Mouse (Mus musculus) erythroid progenitor cell, adult 5-6 weeks (primary cell): ENCODE measurements around the gene Tbc1d22a. TPM values are rescaled to one million over a fixed set of nuclear protein-coding genes. Genes with fewer than 3 reads are reported as not detected.
"Not testable (repeated sequence)": the region's sequence is repeated elsewhere in the genome, so short reads cannot be mapped to it uniquely, and the experiment has no call there.

ENCODE experiments used
- ATAC-seq: replicated peaks from 2 replicates; pipeline ENCODE4 v1.8.0; 2016; ENCODE audit warnings: moderate number of reproducible peaks, mild to moderate bottlenecking, moderate TSS enrichment, inconsistent platforms; ENCODE audit not compliant: poor library complexity, low FRiP score, severe bottlenecking
- total RNA-seq, 2 experiments: library from RNA; stranded (forward) in 1 of 2; stranded (reverse) in 1 of 2; fragments of 150-400 nt in 1 of 2; fragments of 186-747, 209-891 nt in 1 of 2; gene quantifications; 2 replicates each; pipeline versions ENCODE4 v1.2.3 to v1.2.4; 2015 to 2017; ENCODE audit warnings: low replicate concordance in 2 of 2

Gene Tbc1d22a
- total RNA-seq, 2 experiments from 2014 or later = 9.2 to 12.9 TPM

DNA sequence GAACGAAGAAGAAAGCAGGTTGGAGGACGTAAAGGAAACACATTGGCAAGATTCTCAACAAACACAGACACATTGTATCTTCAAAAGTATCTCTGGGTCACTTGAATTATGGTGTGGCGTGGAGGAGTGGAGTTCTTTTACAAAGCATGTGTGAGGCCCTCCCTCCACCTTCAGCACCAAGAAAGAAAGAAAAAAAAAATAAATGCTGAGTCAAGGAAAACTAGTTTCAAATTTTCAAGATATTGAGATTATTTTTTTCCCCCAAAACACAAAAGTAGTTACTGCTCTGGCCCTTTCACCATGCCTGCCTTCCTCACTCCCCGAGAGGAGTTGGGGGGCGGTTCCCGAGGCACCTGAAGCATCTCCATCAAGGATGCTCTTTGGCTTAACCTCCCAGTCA lies 35.7 kb upstream of the Tbc1d22a start:
- ATAC-seq = no peak

DNA sequence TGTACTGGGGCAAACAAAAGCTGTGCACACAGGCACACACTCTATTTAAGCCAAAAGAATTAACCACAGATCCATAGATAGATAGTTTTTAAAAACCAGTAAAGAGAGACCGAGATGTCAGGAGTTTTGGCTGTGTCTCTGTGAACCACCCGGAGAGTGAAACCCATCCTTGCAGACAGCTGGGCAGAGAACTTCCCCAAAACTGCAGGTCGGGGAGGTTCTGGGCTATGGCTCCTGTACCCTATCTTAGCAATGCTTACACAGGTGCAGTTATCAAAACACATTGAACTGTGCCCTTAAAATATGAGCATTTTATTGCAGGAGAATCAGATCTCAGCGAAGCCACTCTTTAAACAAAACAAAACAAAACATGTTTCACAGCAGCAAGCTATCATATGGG lies 33.8 kb upstream of the Tbc1d22a start:
- ATAC-seq = no peak

DNA sequence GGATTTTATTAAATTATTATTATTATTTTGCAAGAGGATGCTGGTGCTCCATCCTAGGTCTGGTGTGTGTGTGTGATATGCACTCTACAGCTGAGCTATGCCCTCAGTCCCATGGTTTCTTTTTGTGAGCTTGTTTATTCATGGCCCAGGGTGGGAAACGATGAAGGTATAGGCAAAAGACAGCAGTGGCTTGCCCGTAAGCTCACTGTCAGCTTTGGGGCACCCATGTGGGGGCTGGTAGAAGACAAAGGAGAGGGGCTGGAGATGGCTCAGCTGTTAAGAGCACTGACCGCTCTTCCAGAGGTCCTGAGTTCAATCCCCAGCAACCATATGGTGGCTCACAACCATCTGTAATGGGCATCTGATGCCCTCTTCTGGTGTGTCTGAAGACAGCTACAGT lies 32.9 kb upstream of the Tbc1d22a start:
- ATAC-seq = not testable (repeated sequence)

DNA sequence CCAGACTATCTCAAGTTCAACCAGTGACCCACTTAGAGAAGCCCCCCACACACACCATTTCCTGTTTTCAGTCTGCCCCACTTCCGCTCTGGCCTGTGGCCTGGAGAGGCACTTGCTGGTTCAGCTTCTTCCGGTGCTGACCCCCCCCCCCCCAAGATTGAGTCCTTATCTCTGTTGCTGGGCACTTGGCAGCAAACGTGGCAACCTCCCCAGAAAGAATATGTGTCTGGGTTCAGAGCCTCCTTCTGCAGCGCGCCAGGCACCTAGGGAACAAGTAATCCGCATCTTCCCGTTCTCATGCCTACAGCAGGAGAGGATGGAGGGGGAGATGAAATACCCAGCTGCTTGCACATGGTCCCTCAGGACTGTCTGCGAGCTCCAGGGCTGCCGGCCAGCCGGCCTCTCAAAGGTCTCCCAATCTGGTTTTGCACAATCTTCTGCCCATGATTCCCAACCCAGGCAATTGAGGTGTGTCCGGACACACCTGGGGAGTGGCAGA lies 32.3 kb upstream of the Tbc1d22a start:
- no peak for ATAC-seq

DNA sequence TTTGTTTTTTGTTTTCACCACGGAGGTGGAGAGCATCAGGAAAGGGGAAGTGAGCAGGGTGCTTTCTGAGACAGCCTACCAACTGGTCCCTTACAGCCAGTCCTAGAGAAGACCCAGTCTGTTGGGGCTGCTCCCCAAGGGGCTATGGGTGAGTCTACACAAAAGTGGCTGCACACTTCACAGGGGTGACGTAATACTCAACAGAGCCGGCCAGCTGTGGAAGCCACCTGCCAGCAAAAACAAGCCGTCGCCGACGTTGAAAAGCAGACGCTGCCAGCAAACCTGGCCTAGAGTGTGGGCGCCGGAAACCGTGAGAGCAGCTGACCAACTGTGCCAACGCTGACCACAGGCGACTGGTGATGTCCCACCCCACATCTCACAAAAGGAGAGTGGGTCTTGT lies 31.6 kb upstream of the Tbc1d22a start:
- no peak for ATAC-seq

DNA sequence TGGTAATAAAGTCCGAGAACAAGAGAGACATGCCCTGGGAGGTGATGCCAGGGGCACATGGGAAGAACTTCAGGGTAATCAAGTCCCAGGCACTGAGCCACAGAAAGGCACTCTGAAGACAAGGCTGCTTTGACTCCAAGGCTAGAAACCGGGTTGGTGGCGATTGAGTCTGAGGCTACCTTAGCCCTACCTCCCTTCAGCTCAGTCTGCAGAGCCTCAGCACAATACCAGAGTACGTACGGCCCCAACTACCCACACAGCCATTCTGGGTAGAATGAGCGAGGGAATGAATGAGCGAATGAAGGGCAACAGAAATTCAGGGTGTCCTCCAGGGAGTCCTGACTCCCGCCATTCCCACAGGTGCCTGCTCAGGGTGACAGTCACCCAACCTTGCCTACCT lies 30.8 kb upstream of the Tbc1d22a start:
- ATAC-seq = no peak

DNA sequence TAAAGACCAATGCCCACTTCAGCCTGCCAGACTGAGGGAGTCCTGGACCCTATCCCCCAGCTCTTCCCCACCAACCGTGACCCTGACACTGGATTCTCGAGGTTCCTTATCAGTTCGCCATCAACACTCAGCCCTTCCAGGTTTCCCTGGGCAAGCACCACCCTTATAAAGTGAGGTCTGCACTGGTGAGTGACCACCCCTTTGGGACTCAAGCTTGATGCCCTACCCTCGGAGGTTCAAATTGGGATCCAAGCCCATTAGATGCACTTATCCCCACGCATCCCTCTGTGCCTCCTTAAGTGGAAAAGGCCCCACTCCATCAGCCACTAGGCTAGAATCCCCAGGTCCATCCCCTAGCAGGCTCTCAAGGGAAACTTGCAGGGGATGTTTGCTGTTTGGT lies 30.2 kb upstream of the Tbc1d22a start:
- ATAC-seq = no peak

DNA sequence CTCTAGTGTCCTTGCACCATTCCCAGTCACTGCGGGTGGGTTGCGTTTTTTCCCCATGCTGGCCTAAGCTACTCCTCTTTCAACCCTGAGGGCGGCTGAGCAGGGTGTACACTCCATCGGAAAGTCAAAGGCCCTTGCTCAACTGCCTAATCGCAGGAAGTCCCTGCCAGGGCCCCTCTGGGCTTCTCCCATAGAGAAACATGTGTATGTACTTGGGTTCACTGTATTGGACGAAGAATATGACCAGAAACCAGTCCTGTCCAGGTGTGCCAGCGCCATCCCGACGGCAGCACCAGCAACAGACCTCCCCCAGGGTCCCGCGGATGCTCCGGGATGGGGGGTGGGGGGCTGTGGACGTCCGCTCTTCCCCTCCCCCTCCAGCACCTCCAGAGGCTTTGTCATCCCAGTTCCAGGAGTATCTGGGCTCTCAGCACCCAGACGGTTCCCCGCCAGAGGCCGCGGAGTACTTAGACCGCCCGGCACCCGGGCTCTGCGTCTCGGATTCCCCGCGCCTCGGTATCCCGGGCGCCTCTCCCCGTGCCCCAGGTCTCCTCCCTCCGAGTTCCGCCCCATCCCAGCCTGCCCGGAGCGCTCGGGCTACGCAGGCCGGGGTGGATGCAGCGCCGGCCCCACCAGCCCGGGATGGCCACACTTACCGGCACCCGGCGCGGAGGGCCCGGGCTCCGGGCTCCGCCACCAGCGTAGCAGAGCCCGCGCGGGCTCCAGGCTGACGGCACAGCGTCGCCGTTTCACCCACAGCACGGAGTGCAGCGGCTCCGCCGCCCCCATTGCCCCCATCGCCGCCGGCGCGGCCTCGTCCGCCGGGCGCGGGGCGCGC lies 29.2 kb upstream of the Tbc1d22a start:
- no peak for ATAC-seq

DNA sequence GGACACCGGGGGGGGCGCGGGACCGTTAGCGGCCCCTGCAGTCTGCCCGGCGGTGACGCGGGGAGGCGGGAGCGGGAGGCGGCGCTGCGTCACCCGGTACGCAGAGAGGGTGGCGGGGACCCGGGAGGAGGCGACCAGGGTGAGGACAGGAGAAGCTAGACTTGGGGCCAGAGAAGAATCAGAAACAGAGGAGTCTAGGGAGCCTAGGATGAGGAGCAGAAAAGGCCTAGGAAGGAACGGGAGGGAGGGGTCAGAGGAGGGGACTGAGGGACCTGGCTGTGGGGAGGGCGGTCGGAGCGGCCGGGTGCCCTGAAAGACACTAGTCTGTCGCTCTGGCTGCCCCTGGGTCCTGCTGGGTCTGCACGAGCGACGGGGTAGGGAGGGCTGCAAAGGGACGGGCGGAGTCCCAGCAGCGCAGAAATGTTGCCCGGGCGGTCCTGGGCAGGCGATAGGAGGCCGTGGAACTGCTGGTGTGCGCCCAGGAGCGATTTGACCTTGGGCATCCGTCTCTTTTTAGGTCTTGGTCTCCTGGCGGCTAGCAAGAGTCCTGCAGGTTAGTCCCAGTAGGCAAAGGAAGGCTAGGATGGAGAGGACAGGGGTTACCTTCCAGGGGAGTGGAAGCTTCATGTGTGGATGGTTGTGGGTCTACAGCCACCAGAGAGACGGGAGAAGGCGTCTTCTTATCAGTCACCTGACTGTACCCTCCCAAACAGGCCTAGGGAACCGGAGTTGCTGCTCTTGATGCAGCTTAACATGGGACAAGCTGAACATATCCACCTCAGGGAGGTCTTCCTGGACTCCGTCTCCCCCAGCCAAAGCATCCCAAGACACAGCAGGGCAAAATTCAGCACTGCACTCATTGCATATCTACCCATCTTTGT lies 28.3 kb upstream of the Tbc1d22a start, which contains the start of gene Cerk:
Cerk (minus strand) TSS at position 453 of the 881 bp plus-strand sequence.
- ATAC-seq = no peak

DNA sequence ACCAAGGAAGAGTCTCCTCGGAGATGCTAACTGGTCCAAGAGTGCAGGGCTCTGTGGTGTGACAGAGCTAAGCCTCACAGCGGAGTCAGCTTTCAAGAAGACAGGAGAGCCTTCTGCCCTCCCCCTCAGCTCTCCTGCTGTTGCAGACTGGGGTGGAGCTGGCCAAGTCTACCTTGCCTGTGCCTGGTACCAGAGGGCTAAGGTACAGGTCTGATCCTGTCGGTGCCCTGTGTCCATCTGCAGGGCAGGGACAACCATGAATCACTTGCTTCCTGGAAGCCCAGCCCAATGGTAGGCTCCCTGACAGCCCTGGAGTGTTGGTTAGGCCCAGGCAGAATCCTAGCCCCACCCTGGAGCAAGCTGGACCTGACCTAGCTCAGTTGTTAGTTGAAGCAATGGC lies 27.6 kb upstream of the Tbc1d22a start:
- no peak for ATAC-seq

DNA sequence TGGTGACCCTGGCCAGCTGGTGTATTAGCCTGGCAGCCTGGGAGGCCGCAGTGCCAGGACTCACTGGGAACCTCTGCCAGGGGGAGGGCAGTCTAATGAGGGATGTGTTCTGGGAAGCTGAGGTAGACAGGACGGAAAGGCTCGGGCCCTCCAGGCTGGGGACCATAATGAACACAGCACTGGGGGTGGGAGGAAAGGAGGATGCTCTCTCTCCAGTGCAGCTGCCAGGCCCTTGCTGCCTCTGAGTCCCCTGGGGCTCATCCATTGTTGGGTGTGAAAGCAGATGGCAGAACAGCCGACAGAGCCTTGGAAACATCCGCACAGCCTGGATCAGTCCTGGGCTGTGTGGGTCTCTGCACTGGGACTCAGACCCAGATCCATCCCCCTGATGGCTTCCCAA lies 26.1 kb upstream of the Tbc1d22a start:
- no peak for ATAC-seq

DNA sequence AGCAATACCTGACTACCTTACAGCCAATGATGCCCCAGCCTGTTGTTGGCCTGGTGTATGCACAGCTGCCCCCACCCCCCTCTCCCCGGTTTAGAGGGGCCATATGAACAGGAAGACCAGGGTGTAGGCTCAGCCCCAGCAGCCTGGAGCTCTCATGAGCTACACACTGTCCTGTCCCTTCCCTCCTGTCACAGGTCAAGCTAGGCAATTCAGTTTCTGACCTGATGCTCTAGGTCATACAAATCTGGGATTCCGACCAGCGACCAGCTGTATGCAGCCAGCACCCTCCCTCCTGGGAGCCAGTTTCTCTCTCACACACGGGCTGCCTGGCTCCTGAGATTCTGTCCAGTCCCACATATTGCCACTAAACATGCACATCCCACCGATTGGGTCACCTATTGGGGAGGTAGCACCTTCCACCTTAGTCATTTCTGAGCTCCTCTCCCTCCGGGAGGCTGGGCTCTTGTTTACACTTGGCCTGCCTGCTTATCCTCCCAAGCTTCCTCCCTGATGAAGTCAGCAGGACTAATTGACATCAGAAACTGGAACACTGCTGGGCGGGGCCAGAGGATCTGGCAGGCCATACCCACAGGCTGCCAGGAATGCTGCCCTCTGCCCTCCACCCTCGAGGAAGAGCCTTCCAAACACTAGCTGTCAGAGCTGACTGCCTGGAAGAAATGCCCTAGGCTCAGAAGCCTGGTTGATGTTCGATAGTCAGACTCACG lies 25.4 kb upstream of the Tbc1d22a start:
- no peak for ATAC-seq

DNA sequence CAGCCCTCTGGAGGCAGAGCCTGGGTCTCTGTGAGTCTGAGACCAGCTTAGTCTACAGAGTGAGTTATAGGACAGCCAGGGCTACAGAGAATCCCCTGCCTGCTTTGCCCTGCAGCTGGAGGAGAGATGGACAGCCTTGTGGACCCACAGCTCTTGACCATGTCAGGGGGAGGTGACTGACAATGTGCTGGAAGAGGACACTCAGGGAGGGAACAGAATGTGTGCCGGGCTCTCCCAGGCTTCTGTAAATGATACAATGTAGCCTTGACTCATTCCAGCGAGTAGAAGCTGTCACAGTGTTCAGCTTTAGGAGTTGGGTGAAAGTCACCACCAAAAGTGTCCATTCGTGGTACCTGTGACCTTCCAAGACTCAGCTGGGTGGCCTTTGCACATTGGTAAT lies 23.9 kb upstream of the Tbc1d22a start:
- no peak for ATAC-seq

DNA sequence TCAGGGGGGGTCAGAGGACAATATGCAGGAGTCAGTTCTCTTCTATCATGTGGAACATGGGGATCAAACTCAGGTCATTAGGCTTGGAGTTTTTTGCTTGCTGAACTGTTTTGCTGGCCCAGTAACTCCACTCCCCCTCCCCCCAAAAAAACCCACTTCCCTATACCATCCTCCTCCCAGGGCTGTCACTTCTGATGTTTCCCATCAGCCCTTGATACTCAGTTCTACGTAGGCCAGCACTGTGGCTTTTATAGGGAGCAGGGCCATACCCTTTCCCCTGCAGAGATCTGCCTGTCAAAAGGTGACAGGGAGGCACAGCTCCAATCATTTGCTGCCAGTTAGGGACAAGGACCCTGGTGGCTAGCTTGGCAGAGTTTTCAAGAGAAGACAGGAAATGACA lies 22.8 kb upstream of the Tbc1d22a start:
- no peak for ATAC-seq

DNA sequence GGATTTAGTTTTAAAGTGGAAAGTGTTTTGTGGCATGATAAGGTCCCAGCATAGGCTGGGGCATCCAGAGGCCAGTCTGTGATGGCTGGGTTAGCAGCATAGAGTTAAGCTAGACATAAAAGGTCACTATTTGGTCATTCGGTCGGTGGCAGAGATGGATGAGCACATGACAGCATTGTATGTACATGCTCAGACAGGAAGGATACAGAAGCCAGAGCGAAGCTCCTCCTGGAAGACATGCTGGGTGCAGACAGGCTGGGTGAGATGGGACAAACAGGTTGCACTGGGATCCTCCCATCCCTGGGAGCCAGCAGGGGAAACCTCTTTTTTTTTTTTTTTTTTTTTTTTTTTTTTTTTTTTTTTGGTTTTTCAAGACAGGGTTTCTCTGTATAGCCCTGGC lies 22.3 kb upstream of the Tbc1d22a start:
- no peak for ATAC-seq

DNA sequence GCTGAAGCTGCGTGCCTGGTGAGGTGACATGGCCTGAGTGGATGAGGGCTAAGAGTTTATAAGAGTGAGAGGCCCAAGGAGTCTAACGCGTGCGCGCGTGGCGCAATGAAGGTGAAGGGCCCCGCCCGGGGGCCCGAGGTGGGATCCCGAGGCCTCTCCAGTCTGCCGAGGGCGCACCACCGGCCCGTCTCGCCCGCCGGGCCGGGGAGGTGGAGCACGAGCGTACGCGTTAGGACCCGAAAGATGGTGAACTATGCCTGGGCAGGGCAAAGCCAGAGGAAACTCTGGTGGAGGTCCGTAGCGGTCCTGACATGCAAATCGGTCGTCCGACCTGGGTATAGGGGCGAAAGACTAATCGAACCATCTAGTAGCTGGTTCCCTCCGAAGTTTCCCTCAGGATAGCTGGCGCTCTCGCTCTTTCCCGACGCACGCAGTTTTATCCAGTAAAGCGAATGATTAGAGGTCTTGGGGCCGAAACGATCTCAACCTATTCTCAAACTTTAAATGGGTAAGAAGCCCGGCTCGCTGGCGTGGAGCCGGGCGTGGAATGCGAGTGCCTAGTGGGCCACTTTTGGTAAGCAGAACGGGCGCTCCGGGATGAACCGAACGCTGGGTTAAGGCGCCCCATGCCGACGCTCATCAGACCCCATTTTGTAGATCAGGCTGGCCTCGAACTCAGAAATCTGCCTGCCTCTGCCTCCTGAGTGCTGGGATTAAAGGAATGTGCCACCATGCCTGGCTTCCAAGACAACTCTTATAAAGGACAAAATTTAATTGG lies 19.4 kb upstream of the Tbc1d22a start:
- ATAC-seq = peak; percentile 95

DNA sequence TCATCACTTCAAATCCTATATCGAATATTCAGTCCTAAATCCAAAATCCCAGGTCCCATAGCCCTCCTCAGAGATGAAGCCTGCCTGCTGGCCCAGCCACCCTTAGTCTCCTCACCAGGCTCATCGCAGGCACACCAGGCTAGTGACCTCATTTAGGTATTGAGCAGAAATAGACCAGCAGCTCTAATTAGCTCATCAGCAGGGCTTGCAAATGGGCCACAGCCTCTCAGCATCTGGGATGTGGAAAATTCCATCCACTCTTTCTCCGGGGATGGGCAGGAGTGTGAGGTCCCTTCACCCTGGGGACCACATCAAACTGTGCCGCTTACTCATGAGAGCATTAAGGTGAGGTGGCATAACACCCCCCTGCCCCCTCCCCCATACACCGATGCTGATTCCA lies 15.2 kb upstream of the Tbc1d22a start:
- no peak for ATAC-seq

DNA sequence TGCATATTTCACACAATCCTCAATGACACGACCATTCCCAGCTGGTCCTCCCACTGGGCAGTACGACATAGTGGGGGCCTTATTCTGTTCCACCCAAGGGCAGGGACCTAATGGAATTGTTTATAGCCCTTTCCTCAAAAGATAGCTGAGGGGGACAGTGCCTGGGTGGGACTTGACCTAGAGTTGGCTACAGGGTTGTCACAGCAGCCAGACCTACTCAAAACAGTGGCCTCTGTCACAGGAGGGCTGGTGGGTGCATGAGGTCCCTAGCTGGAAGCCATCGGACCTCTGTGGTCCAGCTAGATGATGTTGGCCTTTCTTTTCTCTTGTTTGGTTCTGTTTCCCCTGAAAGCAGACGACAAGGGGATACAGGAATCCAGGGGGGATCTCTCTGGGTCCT lies 14.8 kb upstream of the Tbc1d22a start:
- no peak for ATAC-seq

DNA sequence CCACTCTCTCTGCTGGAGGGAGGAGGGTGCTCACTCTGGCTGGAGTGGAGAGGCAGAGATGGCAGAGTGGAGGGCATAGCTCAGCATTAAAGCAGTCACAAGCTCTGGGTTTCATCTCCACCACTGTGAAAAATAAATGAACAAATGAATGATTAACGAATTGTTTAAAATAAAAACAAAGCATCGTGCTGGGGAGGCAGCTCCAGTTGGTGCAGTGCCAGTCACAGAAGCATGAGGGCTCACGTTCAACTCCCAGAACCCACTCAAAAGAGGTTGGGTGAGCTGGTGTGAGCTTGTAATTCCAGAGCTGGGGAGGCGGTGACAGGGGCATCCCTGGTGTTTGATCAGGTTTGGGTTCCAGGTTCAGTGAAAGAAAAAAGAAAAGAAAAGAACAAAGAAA lies 14.1 kb upstream of the Tbc1d22a start:
- ATAC-seq = no peak
